ENCODE assay signal across 21 mouse cellular contexts in genomic region chr1:82412085-82412484, GRCm38 (mm10).
A peak's percentile ranks its signal among the peaks of the same experiment; 100 is the strongest.
DNase-seq lines count a peak whose midpoint lies in the region; ATAC-seq lines count a peak whose summit lies in the region.
"Had no signal": no experiment of that assay in that cellular context is flagged by ENCODE, and none has a peak within 500 bp of the region (broad histone marks: within the 10 kb centered on the region; RNA-seq: fewer than 3 reads in every experiment).

No protein-coding gene starts in this region.

- H3K4me2 ChIP-seq in hindbrain, embryonic 12.5 days (replicated peaks), result no peak overlapping the region
- no peak overlapping the region for H3K4me2 ChIP-seq in heart, embryonic 12.5 days
- H3K4me2 ChIP-seq: embryonic facial prominence, embryonic 15.5 days; forebrain, embryonic 15.5 days; hindbrain, embryonic 14.5 days; stomach, embryonic 15.5 days had no signal

- no peaks in the 10 kb centered on the region for H3K36me3 ChIP-seq in hindbrain, embryonic 10.5 days
- H3K36me3 ChIP-seq in hindbrain, embryonic 12.5 days, result no peaks in the 10 kb centered on the region
- no peaks in the 10 kb centered on the region for H3K36me3 ChIP-seq in heart, embryonic 12.5 days
- H3K36me3 ChIP-seq: embryonic facial prominence, embryonic 15.5 days; forebrain, embryonic 15.5 days; stomach, embryonic 15.5 days had no signal

- no peaks in the 10 kb centered on the region for H3K9me3 ChIP-seq in hindbrain, embryonic 10.5 days
- no peaks in the 10 kb centered on the region for H3K9me3 ChIP-seq in hindbrain, embryonic 12.5 days (replicated peaks)
- H3K9me3 ChIP-seq in heart, embryonic 12.5 days (replicated peaks), result no peaks in the 10 kb centered on the region
- H3K9me3 ChIP-seq: embryonic facial prominence, embryonic 15.5 days; forebrain, embryonic 15.5 days; stomach, embryonic 15.5 days had no signal

- peaks cover 13% of the 10 kb centered on the region for H3K4me1 ChIP-seq in hindbrain, embryonic 10.5 days (replicated peaks)
- H3K4me1 ChIP-seq in hindbrain, embryonic 12.5 days, result peaks cover 10% of the 10 kb centered on the region
- H3K4me1 ChIP-seq in heart, embryonic 12.5 days (replicated peaks), result peaks cover 21% of the 10 kb centered on the region
- H3K4me1 ChIP-seq: embryonic facial prominence, embryonic 15.5 days; stomach, embryonic 15.5 days had no signal

- 81% methylated on average over 4 of the region's 4 CpGs for WGBS in hindbrain, embryonic 10.5 days
- WGBS in hindbrain, embryonic 12.5 days, result 77% methylated on average over 4 of the region's 4 CpGs
- 20% methylated on average over 4 of the region's 4 CpGs for WGBS in heart, embryonic 12.5 days

- no peak overlapping the region for H3K9ac ChIP-seq in hindbrain, embryonic 12.5 days
- no peak overlapping the region for H3K9ac ChIP-seq in heart, embryonic 12.5 days
- H3K9ac ChIP-seq: embryonic facial prominence, embryonic 15.5 days; forebrain, embryonic 15.5 days; hindbrain, embryonic 14.5 days; stomach, embryonic 15.5 days had no signal

- peak; percentile 14 for DNase-seq in gastrocnemius, adult 18-20 months (ENCODE audit: low spot score)
- no peak for DNase-seq in gastrocnemius, postnatal 25 days
- no peak for DNase-seq in hindbrain, embryonic 10.5 days (ENCODE audit: low spot score)
- DNase-seq in brain, adult 2 months (ENCODE audit: low read depth, low spot score), result peak; percentile 20
- DNase-seq in ovary, postnatal 36 days (ENCODE audit: low spot score), result no peak
- DNase-seq in frontal cortex, postnatal 36 days (ENCODE audit: low spot score in 2 of 2), result no peak
- DNase-seq: adrenal gland, postnatal 14 days; cerebellum, adult 9-10 months; kidney, adult 2 months; kidney, postnatal 25 days; midbrain, embryonic 14.5 days; thymus, postnatal 36 days had no signal

- H3K27me3 ChIP-seq in hindbrain, embryonic 10.5 days (ENCODE audit: insufficient read depth, poor library complexity, severe bottlenecking), result no peaks in the 10 kb centered on the region
- H3K27me3 ChIP-seq in hindbrain, embryonic 12.5 days, result no peaks in the 10 kb centered on the region
- no peaks in the 10 kb centered on the region for H3K27me3 ChIP-seq in heart, embryonic 12.5 days (replicated peaks)
- H3K27me3 ChIP-seq: embryonic facial prominence, embryonic 15.5 days; forebrain, embryonic 15.5 days; stomach, embryonic 15.5 days had no signal

- no peak for ATAC-seq in hindbrain, embryonic 12.5 days (ENCODE audit: low FRiP score)
- ATAC-seq in heart, embryonic 12.5 days (ENCODE audit: insufficient number of reproducible peaks, low FRiP score), result no peak
- ATAC-seq: CD4-positive, CD25-positive, alpha-beta regulatory T cell, adult 4 months; forebrain, embryonic 15.5 days; inflammation-experienced regulatory T-cells, adult 6 months had no signal

- peak overlapping the region; percentile 40; the same call in 1 of the 2 replicates for H3K27ac ChIP-seq in hindbrain, embryonic 10.5 days
- no peak overlapping the region for H3K27ac ChIP-seq in hindbrain, embryonic 12.5 days
- peak overlapping the region; percentile 52 for H3K27ac ChIP-seq in heart, embryonic 12.5 days (ENCODE audit: poor library complexity, severe bottlenecking)
- H3K27ac ChIP-seq: embryonic facial prominence, embryonic 15.5 days; forebrain, embryonic 15.5 days; hindbrain, embryonic 14.5 days; layer of hippocampus, adult 2 months; stomach, embryonic 15.5 days had no signal

- no peak overlapping the region for H3K4me3 ChIP-seq in hindbrain, embryonic 10.5 days
- no peak overlapping the region for H3K4me3 ChIP-seq in hindbrain, embryonic 12.5 days
- no peak overlapping the region for H3K4me3 ChIP-seq in heart, embryonic 12.5 days
- H3K4me3 ChIP-seq: embryonic facial prominence, embryonic 15.5 days; forebrain, embryonic 15.5 days; layer of hippocampus, adult 2 months; stomach, embryonic 15.5 days had no signal

Comparison
In these comparisons a context has a peak if more than half of its experiments do, and no peak if none do; other contexts are left out.
1. DNase-seq: peak in gastrocnemius, adult 18-20 months (single experiment) and brain, adult 2 months (single experiment); none in gastrocnemius, postnatal 25 days (single experiment), hindbrain, embryonic 10.5 days (single experiment), ovary, postnatal 36 days (single experiment) and frontal cortex, postnatal 36 days (0 of 2).